Mouse (Mus musculus): Measurements from ENCODE around the gene Pdhb.
A peak's percentile ranks its signal among the peaks of the same experiment; 100 is the strongest.

The Pdhb gene

GRCm38 (mm10) chr14:8172507-8173410, at the start of gene Pdhb:
Gene Pdhb (minus strand): TSS chr14:8173025.
- peak; percentile 99 for DNase-seq

GRCm38 (mm10) chr14:8222561-8222960, 49.7 kb upstream of the Pdhb start:
- DNase-seq, result no peak

GRCm38 (mm10) chr14:8220912-8221311, 48.1 kb upstream of the Pdhb start:
- DNase-seq, result no peak

DNA sequence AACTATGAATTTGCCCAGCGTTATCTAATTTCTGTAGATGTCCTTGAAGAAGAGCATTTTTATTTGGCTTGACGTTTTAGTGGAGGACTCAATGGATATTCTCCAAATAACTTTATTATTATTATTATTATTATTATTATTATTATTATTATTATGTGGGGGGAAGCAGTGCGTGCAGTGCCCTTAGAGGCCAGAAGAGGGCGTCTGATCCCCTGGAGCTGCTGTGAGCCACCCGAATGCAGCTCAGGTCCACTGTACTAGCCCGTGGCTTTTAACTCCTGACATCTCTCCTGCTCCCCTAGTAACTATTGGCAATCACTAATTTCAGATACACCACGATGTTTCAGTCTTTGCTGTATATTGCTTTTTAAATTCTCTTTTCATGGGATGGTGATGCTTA, 47.5 kb upstream of the Pdhb start:
- peak; percentile 43 for DNase-seq

- peak; percentile 28 for DNase-seq
Observed at GRCm38 (mm10) chr14:8219876-8220275, 47.1 kb upstream of the Pdhb start.

- peak; percentile 60 for DNase-seq
Observed at GRCm38 (mm10) chr14:8218730-8219380, 46.0 kb upstream of the Pdhb start.

DNA sequence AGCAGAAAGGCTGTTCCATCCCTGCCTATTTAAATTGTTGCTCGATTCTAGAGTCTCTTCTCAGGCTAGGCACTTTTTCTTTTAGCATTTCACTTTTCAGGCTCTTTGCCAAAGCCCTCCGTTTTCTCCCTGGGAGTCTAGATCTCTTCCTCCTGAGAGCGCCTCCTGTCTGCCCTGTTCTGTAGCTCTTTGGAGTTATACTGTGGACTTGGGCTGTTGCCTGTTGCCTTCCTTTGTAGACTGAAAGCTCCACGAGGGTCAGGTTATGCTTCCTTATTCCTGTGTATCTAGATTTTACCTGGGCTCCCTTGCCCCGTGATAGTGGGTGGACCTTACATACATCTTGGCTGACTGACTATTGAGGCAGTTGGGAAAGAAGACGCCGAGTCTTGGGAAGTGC, 45.4 kb upstream of the Pdhb start:
- peak; percentile 49 for DNase-seq

- no peak for DNase-seq
Observed at GRCm38 (mm10) chr14:8216100-8216499, 43.3 kb upstream of the Pdhb start.

- peak; percentile 32 for DNase-seq
Observed at GRCm38 (mm10) chr14:8215208-8215778, 42.5 kb upstream of the Pdhb start.

- peak; percentile 81 for DNase-seq
Observed at GRCm38 (mm10) chr14:8214299-8215207, 41.7 kb upstream of the Pdhb start.

DNA sequence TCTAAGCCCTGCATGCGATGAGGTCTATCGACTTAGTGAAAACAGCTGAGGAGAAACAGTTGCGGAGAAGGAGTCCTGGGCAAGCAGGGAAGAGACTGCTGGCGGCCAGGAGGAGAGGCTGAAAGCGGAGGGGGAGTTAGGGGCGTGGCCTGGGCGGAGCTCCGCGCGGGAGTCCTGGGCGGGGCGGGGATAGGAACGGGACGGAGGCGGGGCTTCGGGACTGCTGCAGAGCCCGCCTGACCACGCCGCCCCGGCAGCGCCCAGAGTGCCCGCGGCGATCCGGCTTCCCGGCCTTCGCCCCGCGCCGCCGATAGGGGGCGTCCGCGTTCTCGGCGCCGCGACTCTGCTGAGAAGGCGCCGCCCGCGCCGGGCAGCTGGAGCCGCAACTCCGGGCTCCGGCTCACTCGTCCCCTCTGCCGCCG, 41.0 kb upstream of the Pdhb start, which contains the start of gene Kctd6:
Kctd6 (plus strand) TSS at position 338 of the 422 bp plus-strand sequence.
- peak; percentile 99 for DNase-seq

DNA sequence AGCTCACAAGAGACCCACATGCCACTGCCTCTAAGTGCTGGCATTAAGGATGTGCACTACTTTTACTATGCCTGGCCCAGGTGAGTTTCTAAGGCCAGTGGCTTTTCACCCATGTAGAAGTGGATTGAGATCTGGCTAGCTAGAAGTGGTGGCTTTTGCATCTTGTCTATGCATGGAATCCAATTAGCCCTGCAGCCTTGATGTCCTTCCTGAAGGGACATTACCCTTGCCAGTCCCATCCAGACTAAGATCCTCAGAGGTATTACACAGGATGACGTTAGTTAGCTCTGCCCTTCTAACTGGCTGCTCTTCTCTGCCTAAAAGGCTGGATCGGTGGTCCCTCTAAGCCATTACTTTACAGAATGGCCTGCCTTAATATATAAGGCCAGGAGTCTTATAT, 40.2 kb upstream of the Pdhb start:
- no peak for DNase-seq

- no peak for DNase-seq
Observed at GRCm38 (mm10) chr14:8209896-8210295, 37.1 kb upstream of the Pdhb start.

- no peak for DNase-seq
Observed at GRCm38 (mm10) chr14:8208876-8209275, 36.1 kb upstream of the Pdhb start.

GRCm38 (mm10) chr14:8207543-8207942, 34.7 kb upstream of the Pdhb start:
- DNase-seq, result no peak

DNA sequence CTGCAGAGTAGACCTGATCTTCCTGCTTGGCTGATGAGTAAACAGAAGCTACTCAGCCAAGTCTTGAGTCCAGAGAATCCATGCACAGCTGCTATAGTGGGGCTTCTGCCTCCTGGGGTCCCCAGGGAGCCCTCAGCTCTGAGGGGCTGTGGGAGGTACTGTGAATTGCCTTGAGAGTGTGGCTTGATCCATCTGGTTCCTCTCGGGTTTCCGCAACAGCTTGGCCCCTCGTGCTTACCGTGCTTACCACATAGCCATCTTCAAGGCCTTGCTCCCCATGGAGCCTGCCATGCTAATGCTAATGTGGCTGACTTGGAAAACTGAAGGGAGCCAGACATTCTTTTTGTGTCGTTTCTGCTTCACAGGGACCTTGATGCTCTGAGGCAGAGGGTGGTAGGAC, 34.3 kb upstream of the Pdhb start:
- DNase-seq, result no peak

DNA sequence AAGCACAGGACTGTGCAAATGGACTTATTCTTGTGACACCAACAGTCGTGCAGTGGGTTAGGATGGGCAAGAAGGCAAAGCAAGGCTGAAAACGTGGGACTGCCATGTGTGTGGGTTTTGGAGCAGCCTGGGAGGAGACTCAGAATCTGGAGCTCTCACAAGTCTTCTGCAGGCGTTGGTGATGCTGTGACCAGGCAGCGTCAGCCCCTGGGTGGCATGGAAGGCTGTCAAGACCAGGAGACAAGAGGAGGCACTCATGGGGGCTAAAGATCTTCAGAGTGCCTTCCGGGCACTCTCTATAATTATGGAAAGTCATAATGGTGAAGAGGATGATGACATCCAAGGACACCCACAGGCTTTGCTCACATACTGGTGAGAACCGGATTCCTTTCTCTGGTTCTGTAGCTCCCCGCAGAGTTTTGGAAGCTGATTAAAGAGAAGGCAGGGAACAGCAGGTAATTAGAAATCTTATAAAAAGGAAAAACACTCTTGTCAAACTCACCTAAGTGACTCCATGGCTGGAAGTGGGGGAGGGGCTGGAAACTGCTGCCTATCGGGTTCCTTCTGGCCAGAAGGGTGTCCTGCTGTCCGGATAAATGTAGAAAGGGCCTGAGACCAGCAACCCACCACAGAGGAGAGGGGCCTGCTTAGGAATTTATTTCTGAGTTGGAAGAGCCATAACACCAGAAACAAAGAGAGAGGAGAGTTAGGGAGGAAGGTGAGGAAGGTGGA, 33.5 kb upstream of the Pdhb start:
- DNase-seq, result no peak

DNA sequence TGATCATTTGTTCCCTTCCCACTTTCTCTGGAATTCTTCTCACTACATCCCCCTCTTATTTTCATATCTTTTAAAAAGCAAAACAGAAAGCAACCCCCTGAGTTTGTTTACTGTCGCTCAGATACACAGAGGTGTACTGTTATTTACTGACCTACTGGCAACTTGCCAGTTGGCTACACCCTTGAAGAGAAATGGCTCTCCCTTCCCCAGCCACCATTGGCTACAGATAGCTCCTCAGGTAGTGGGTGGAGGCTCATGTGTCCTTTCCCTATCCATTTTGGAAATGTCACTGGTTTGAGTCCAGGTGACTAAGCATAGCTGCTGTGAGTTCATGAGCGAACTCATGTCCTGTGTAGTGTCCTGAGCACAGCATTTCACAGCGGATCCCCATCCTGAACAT, 28.9 kb upstream of the Pdhb start:
- DNase-seq, result no peak

GRCm38 (mm10) chr14:8200769-8201168, 27.9 kb upstream of the Pdhb start:
- DNase-seq, result no peak

DNA sequence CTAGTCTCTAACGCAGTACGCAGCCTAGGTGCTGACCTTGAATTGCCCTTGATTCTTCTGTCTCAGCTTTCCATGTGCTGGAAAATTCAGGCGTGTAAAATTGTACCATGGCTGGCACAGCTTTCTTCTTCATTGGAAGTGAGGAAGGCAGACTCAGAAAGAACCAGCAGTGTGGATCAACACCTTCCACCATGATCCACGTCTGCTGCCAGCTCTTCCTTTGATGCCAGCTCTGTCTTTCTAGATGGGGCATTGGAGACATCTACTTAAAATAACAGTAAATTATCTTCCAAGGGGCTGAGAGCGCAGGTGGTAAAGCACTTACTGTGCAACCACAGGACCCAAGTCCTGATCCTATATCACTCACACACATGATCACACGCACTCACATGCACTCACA, 19.9 kb upstream of the Pdhb start:
- no peak for DNase-seq

GRCm38 (mm10) chr14:8191331-8191965, 18.6 kb upstream of the Pdhb start:
- no peak for DNase-seq

Data from cerebellum, adult 8-10 months (tissue).